Mouse (Mus musculus) frontal cortex, postnatal 14 days (tissue): Measurements from ENCODE around the gene Adgrl2.

Experiments
- DNase-seq, 2 experiments: peaks; one replicate each; pipeline ENCODE4 v3.0.0; 2022; ENCODE audit warnings: low spot score in 2 of 2

Adgrl2 gene

GRCm38 (mm10) chr3:148885184-148885583 is 105.2 kb downstream of the Adgrl2 start:
- no peak for DNase-seq

GRCm38 (mm10) chr3:148881431-148881830 is 108.9 kb downstream of the Adgrl2 start:
- no peak for DNase-seq

- no peak for DNase-seq
These were observed 117.8 kb downstream of the Adgrl2 start for GRCm38 (mm10) chr3:148872563-148872962.

GRCm38 (mm10) chr3:148871792-148872464 is 118.4 kb downstream of the Adgrl2 start:
- no peak for DNase-seq

GRCm38 (mm10) chr3:148867618-148868017 is 122.7 kb downstream of the Adgrl2 start:
- no peak for DNase-seq

- DNase-seq: no peak
These were observed 123.7 kb downstream of the Adgrl2 start for GRCm38 (mm10) chr3:148866633-148867032.

GRCm38 (mm10) chr3:148866053-148866452 is 124.3 kb downstream of the Adgrl2 start:
- no peak for DNase-seq

GRCm38 (mm10) chr3:148865234-148865633 is 125.1 kb downstream of the Adgrl2 start:
- DNase-seq: no peak

- no peak for DNase-seq
These were observed 128.5 kb downstream of the Adgrl2 start for GRCm38 (mm10) chr3:148861860-148862259.

GRCm38 (mm10) chr3:148854306-148854910 is 135.9 kb downstream of the Adgrl2 start:
- DNase-seq: no peak

- no peak for DNase-seq
These were observed 137.0 kb downstream of the Adgrl2 start for GRCm38 (mm10) chr3:148853372-148853771.

GRCm38 (mm10) chr3:148852556-148852955 is 137.8 kb downstream of the Adgrl2 start:
- DNase-seq: no peak

- no peak for DNase-seq
These were observed 139.5 kb downstream of the Adgrl2 start for GRCm38 (mm10) chr3:148850821-148851220.

- no peak for DNase-seq
These were observed 142.0 kb downstream of the Adgrl2 start for GRCm38 (mm10) chr3:148848366-148848765.

GRCm38 (mm10) chr3:148844182-148844581 is 146.2 kb downstream of the Adgrl2 start:
- DNase-seq: no peak

- no peak for DNase-seq
These were observed 147.8 kb downstream of the Adgrl2 start for GRCm38 (mm10) chr3:148842533-148842932.

GRCm38 (mm10) chr3:148838835-148839296 is 151.5 kb downstream of the Adgrl2 start:
- DNase-seq: no peak

GRCm38 (mm10) chr3:148838095-148838834 is 152.1 kb downstream of the Adgrl2 start:
- no peak for DNase-seq

- no peak for DNase-seq
These were observed 155.2 kb downstream of the Adgrl2 start for GRCm38 (mm10) chr3:148835136-148835535.

- no peak for DNase-seq
These were observed 157.1 kb downstream of the Adgrl2 start for GRCm38 (mm10) chr3:148833070-148833769.

GRCm38 (mm10) chr3:148832001-148832400 is 158.4 kb downstream of the Adgrl2 start:
- no peak for DNase-seq

- DNase-seq: no peak
These were observed 161.8 kb downstream of the Adgrl2 start for GRCm38 (mm10) chr3:148828519-148828918.
